Mouse (Mus musculus) liver, postnatal 0 days (tissue): ENCODE measurements around the gene Iqcd. TPM values are rescaled to one million over a fixed set of nuclear protein-coding genes. Genes with fewer than 3 reads are reported as not detected.

ENCODE experiments used
- ATAC-seq: fragments of 200-750 bp; cut with Nextera tagmentation; 2 replicates; pipeline ENCODE4 v1.8.0; 2017; ENCODE audit warnings: mild to moderate bottlenecking, moderate library complexity
- DNase-seq: peaks from one replicate; pipeline ENCODE4 v3.0.0-alpha.2; 2016
- H3K27ac ChIP-seq: fragments of 300-500 bp; sonication (generic); 2 replicates; pipeline ENCODE4 v1.5.1; 2014; ENCODE audit warnings: antibody characterized with exemption, moderate library complexity, mild to moderate bottlenecking, low read depth
- H3K27me3 ChIP-seq: fragments of 300-500 bp; sonication (generic); 2 replicates; pipeline ENCODE4 v1.6.1; 2014; ENCODE audit warnings: low read length, control low read depth, mixed read lengths; ENCODE audit not compliant: insufficient read depth
- H3K36me3 ChIP-seq: fragments of 300-500 bp; sonication (generic); replicated peaks from 2 replicates; pipeline ENCODE4 v1.6.1; 2014; ENCODE audit warnings: mild to moderate bottlenecking, control low read depth, low read length, moderate library complexity, mixed read lengths; ENCODE audit not compliant: insufficient read depth
- H3K4me1 ChIP-seq: fragments of 300-500 bp; sonication (generic); 2 replicates; pipeline ENCODE4 v1.6.1; 2014; ENCODE audit warnings: antibody characterized with exemption, mild to moderate bottlenecking, control low read depth; ENCODE audit not compliant: insufficient read depth
- H3K4me2 ChIP-seq: fragments of 300-500 bp; sonication (generic); 2 replicates; pipeline ENCODE4 v1.6.1; 2014; ENCODE audit warnings: low read depth, mild to moderate bottlenecking, low read length, moderate library complexity, mixed read lengths
- H3K4me3 ChIP-seq: fragments of 300-500 bp; sonication (generic); 2 replicates; pipeline ENCODE4 v1.5.1; 2014; ENCODE audit warnings: low read depth, low read length
- H3K9ac ChIP-seq: fragments of 300-500 bp; sonication (generic); replicated peaks from 2 replicates; pipeline ENCODE4 v1.6.1; 2014; ENCODE audit warnings: mild to moderate bottlenecking, moderate library complexity
- H3K9me3 ChIP-seq: fragments of 300-500 bp; sonication (generic); 2 replicates; pipeline ENCODE4 v1.6.1; 2016; ENCODE audit warnings: mild to moderate bottlenecking, control low read depth, low read length, mixed read lengths
- CTCF ChIP-seq: sonication (generic); IDR thresholded peaks from 2 replicates; pipeline ENCODE4 v1.5.1; 2016; ENCODE audit warnings: antibody characterized with exemption, low read depth
- EP300 ChIP-seq: IDR thresholded peaks from 2 replicates; pipeline ENCODE4 v1.6.1; 2016; ENCODE audit warnings: antibody characterized with exemption, low read depth, mild to moderate bottlenecking
- WGBS: fragments of 180-500 bp; shearing (Covaris S2); extraction: QIAGEN DNeasy Blood & Tissue Kit; methylation state at CpG from one replicate; pipeline ENCODE4 v1.1.7; 2014; ENCODE audit not compliant: insufficient replicate concordance; 5-methylcytosine and 5-hydroxymethylcytosine counted together
- polyA plus RNA-seq: library from polyadenylated mRNA; unstranded; fragments of >200 nt; fragmentation: Nextera tagmentation; extraction: Ambion mirVana; gene quantifications from 2 replicates; pipeline ENCODE4 v1.2.1, GENCODE M21; 2015

The Iqcd gene
- polyA plus RNA-seq, 1 experiment from 2014 or later: 0.75 TPM

DNA sequence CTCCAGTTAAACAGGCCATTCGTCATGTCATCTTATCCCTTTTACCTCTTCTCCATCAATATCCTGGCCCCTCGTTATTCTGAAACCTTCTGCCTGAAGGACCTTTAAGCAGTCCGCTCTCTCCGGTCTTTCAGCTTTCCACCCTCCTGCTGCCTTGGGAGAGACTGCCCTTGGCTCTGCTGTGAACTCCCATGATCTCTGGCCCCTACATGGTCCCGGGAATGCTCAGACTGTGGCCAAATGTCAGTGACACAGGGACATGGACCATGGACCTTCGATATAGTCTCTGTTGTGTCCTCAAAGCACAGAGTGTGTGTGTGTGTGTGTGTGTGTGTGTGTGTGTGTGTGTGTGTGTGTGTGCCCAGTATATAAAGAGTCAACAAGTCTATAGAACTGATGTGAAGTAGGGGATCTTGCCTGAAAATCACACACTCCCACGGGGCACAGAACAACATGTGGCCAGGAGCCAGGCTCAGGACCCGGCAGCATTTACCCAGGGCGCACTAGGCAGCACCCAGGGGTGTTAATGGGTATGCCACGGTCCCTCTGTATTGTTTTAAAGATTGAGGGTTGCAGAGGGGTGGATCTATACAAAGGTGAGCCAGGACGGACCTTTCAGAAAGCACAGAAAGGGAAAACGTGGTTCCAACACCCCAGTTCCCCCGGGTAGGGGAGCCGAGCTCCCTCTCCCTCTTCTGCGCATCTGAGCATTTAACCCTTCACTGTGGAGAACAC lies 23.5 kb upstream of the Iqcd start:
- Histone ChIP-seq H3K4me1 (peaks cover 60% of the 10 kb centered on the region), H3K9me3 (no peaks in the 10 kb centered on the region), H3K4me2 (peak overlapping the region; percentile 37; the same call in 1 of the 2 replicates), H3K36me3 (0 out of 2 replicates have a peak, but pooled peaks cover 3% of the 10 kb centered on the region), H3K27ac (peak overlapping the region; percentile 88), H3K9ac (peak overlapping the region; percentile 38; the same call in 1 of the 2 replicates), H3K4me3 (no peak overlapping the region), H3K27me3 (no peaks in the 10 kb centered on the region)
- WGBS: 61% methylated on average over 15 of the region's 15 CpGs
- DNase-seq: peak; percentile 64
- TF ChIP-seq EP300 (peak; percentile 62; the same call in 1 of the 2 replicates), CTCF (no peak)
- peak; percentile 77 for ATAC-seq

DNA sequence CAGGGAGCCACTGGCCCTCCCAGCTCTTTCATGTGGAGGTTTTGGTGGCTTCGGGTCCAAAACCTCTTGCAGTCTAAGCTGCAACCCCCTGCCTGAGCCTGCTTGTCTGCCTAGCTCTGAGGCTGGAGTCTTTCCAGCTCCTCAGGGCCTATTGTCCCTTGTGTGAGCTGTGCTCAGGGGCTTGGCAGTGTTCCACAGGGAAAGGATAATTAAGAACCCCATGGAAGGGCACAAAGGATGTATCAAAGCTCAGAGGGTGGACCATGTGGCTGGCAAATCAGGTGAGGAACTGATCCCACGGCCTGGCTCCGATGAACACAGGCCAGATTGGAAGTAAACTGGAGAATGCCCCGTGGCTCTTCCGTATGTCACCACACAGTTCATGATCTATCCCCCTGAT lies 22.7 kb upstream of the Iqcd start:
- WGBS: 80% methylated on average over 5 of the region's 5 CpGs
- H3K27ac ChIP-seq: peak overlapping the region; percentile 88
- TF ChIP-seq CTCF: no peak
- TF ChIP-seq EP300: no peak
- H3K27me3 ChIP-seq: no peaks in the 10 kb centered on the region
- no peak for DNase-seq
- peak overlapping the region; percentile 38; the same call in 1 of the 2 replicates for H3K9ac ChIP-seq
- H3K9me3 ChIP-seq: no peaks in the 10 kb centered on the region
- 0 out of 2 replicates have a peak, but pooled peaks cover 3% of the 10 kb centered on the region for H3K36me3 ChIP-seq
- H3K4me3 ChIP-seq: no peak overlapping the region
- H3K4me1 ChIP-seq: peaks cover 61% of the 10 kb centered on the region
- no peak for ATAC-seq
- no peak overlapping the region for H3K4me2 ChIP-seq

DNA sequence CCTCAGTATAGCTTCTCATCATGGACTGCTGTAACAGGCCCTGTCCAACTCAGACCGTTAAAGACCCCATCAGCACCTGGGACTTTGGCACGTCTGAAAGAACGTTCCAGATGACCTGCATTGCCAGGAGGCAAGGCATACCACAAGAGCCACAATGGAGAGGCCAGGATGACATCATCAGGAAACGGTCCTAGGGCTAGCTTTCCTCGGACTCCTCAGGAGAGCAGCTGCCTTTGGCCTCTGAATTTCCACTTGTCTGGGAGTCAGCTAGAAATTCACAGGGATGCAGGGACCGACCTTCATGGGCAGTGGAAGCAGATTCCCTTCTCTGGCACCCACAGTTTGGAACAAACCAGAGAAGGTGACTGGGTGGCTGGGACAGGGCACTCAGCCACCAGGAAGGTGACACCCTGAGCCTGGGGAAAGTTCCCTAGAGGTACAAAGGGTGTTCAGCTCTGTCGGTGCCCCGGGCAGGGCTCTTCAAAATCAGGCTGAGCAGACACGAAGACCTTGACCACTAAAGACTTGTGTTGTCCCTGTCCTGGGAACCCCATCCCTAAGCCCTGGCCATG lies 22.0 kb upstream of the Iqcd start:
- H3K4me2 ChIP-seq: no peak overlapping the region
- H3K36me3 ChIP-seq: 0 out of 2 replicates have a peak, but pooled peaks cover 3% of the 10 kb centered on the region
- H3K4me1 ChIP-seq: peaks cover 64% of the 10 kb centered on the region
- peak overlapping the region; percentile 51; the same call in 1 of the 2 replicates for H3K9ac ChIP-seq
- no peaks in the 10 kb centered on the region for H3K9me3 ChIP-seq
- WGBS: 71% methylated on average over 9 of the region's 9 CpGs
- no peak for DNase-seq
- H3K27me3 ChIP-seq: no peaks in the 10 kb centered on the region
- ATAC-seq: peak; percentile 10
- peak overlapping the region; percentile 88 for H3K27ac ChIP-seq
- H3K4me3 ChIP-seq: no peak overlapping the region
- TF ChIP-seq CTCF: no peak
- no peak for TF ChIP-seq EP300

GRCm38 (mm10) chr5:120567253-120567701 lies 21.5 kb upstream of the Iqcd start:
- peak; percentile 68 for DNase-seq
- H3K4me3 ChIP-seq: no peak overlapping the region
- WGBS: 66% methylated on average over 21 of the region's 21 CpGs
- 0 out of 2 replicates have a peak, but pooled peaks cover 3% of the 10 kb centered on the region for H3K36me3 ChIP-seq
- ATAC-seq: peak; percentile 64
- TF ChIP-seq EP300: no peak
- no peak for TF ChIP-seq CTCF
- H3K4me2 ChIP-seq: no peak overlapping the region
- no peaks in the 10 kb centered on the region for H3K9me3 ChIP-seq
- no peaks in the 10 kb centered on the region for H3K27me3 ChIP-seq
- peak overlapping the region; percentile 88 for H3K27ac ChIP-seq
- peaks cover 60% of the 10 kb centered on the region for H3K4me1 ChIP-seq
- H3K9ac ChIP-seq: 0 out of 2 replicates have a peak overlapping the region, but pooled peaks have one; percentile 34

DNA sequence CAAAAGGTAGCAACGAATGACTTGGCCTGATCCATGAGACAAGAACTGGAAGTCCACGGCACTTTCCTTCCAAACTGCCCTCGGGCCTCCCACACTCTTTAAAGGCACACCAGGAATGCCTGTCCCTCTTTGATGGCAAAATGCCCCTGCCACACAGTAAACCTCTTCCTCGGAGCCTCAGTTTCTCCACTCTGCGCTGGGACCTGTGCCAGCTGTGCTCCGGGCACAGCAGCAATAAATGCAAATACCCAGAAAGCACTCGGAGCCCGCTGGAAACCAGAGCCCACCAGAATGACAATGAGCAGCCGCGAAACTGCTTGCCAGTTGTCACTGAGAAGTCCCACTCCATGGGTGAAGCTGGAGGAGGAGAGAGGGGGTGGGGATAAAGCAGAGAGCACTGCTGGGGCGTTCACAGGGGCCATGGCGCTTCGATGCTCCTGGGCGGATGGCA lies 21.0 kb upstream of the Iqcd start:
- Histone ChIP-seq H3K4me2 (no peak overlapping the region), H3K36me3 (0 out of 2 replicates have a peak, but pooled peaks cover 3% of the 10 kb centered on the region), H3K4me1 (peaks cover 57% of the 10 kb centered on the region), H3K9ac (0 out of 2 replicates have a peak overlapping the region, but pooled peaks have one; percentile 34), H3K27ac (peak overlapping the region; percentile 88), H3K4me3 (no peak overlapping the region), H3K27me3 (no peaks in the 10 kb centered on the region), H3K9me3 (no peaks in the 10 kb centered on the region)
- DNase-seq (no peak), ATAC-seq (no peak)
- TF ChIP-seq EP300: no peak
- 86% methylated on average over 13 of the region's 14 CpGs for WGBS

GRCm38 (mm10) chr5:120568336-120568768 lies 20.5 kb upstream of the Iqcd start:
- no peak for ATAC-seq
- H3K9ac ChIP-seq: no peak overlapping the region; the same call in 1 of the 2 replicates
- H3K27me3 ChIP-seq: no peaks in the 10 kb centered on the region
- H3K9me3 ChIP-seq: no peaks in the 10 kb centered on the region
- no peak for TF ChIP-seq EP300
- no peak for TF ChIP-seq CTCF
- peaks cover 52% of the 10 kb centered on the region for H3K4me1 ChIP-seq
- no peak for DNase-seq
- peaks cover 3% of the 10 kb centered on the region; the same call in 1 of the 2 replicates for H3K36me3 ChIP-seq
- no peak overlapping the region for H3K4me3 ChIP-seq
- H3K4me2 ChIP-seq: no peak overlapping the region
- 83% methylated on average over 9 of the region's 9 CpGs for WGBS
- no peak overlapping the region for H3K27ac ChIP-seq
